Comparison of ENCODE assay signal across 23 mouse cellular contexts in genomic region chr15:100478925-100479324, GRCm38 (mm10). TPM values are rescaled to one million over a fixed set of nuclear protein-coding genes. Genes with fewer than 3 reads are reported as not detected.
DNase-seq lines count a peak whose midpoint lies in the region; ATAC-seq lines count a peak whose summit lies in the region.
"Had no signal": no experiment of that assay in that cellular context is flagged by ENCODE, and none has a peak within 500 bp of the region (broad histone marks: within the 10 kb centered on the region; RNA-seq: fewer than 3 reads in every experiment).

No protein-coding gene starts in this region.

- WGBS in embryonic facial prominence, embryonic 13.5 days = 55% methylated on average over 4 of the region's 4 CpGs
- WGBS in embryonic facial prominence, embryonic 10.5 days = 80% methylated on average over 4 of the region's 4 CpGs
- 70% methylated on average over 4 of the region's 4 CpGs for WGBS in kidney, embryonic 16.5 days
- 87% methylated on average over 4 of the region's 4 CpGs for whole genome bisulfite sequencing in kidney, embryonic 14.5 days
- 72% methylated on average over 4 of the region's 4 CpGs for WGBS in embryonic facial prominence, embryonic 14.5 days

- no peak overlapping the region for H3K4me2 ChIP-seq in embryonic facial prominence, embryonic 13.5 days
- no peak overlapping the region for H3K4me2 ChIP-seq in kidney, embryonic 16.5 days (replicated peaks; ENCODE audit: low read depth, low read length)
- H3K4me2 ChIP-seq in kidney, embryonic 14.5 days (replicated peaks; ENCODE audit: low read depth, low read length) = no peak overlapping the region
- H3K4me2 ChIP-seq in embryonic facial prominence, embryonic 14.5 days (ENCODE audit: low read depth, low read length) = no peak overlapping the region
- H3K4me2 ChIP-seq: heart, embryonic 13.5 days; hindbrain, embryonic 15.5 days had no signal

- ATAC-seq in embryonic facial prominence, embryonic 13.5 days (ENCODE audit: insufficient number of reproducible peaks, insufficient read depth, low FRiP score, low TSS enrichment, low read depth) = no peak
- ATAC-seq in kidney, embryonic 16.5 days (ENCODE audit: low FRiP score, low TSS enrichment) = no peak
- no peak for ATAC-seq in kidney, embryonic 14.5 days (ENCODE audit: low FRiP score, low TSS enrichment)
- 0 out of 2 replicates have a peak, but pooled peaks have one; percentile 41 for ATAC-seq in embryonic facial prominence, embryonic 14.5 days (ENCODE audit: low read depth)
- no peak for ATAC-seq in activated CD4-positive, CD25-positive, alpha-beta regulatory T cell, adult 4 months
- ATAC-seq: CD4-positive, CD25-positive, alpha-beta regulatory T cell, adult 4 months; forebrain, embryonic 14.5 days had no signal

- H3K36me3 ChIP-seq in embryonic facial prominence, embryonic 13.5 days = peaks cover 93% of the 10 kb centered on the region
- H3K36me3 ChIP-seq in embryonic facial prominence, embryonic 10.5 days (replicated peaks) = peaks cover 99% of the 10 kb centered on the region
- H3K36me3 ChIP-seq in kidney, embryonic 16.5 days (ENCODE audit: insufficient read depth, low read length) = peaks cover 76% of the 10 kb centered on the region
- H3K36me3 ChIP-seq in kidney, embryonic 14.5 days (ENCODE audit: control insufficient read depth, insufficient read depth, low read length) = peaks cover 92% of the 10 kb centered on the region
- H3K36me3 ChIP-seq in embryonic facial prominence, embryonic 14.5 days (ENCODE audit: control insufficient read depth, insufficient read depth, low read length) = peaks cover 98% of the 10 kb centered on the region

- H3K4me1 ChIP-seq in embryonic facial prominence, embryonic 13.5 days = no peaks in the 10 kb centered on the region
- H3K4me1 ChIP-seq in embryonic facial prominence, embryonic 10.5 days = no peaks in the 10 kb centered on the region
- no peaks in the 10 kb centered on the region for H3K4me1 ChIP-seq in kidney, embryonic 16.5 days (ENCODE audit: insufficient read depth, low read length)
- no peaks in the 10 kb centered on the region for H3K4me1 ChIP-seq in kidney, embryonic 14.5 days (ENCODE audit: control insufficient read depth, insufficient read depth, low read length)
- no peaks in the 10 kb centered on the region for H3K4me1 ChIP-seq in embryonic facial prominence, embryonic 14.5 days (ENCODE audit: control insufficient read depth, insufficient read depth, low read length)
- H3K4me1 ChIP-seq: forebrain, embryonic 10.5 days; heart, embryonic 13.5 days; hindbrain, embryonic 15.5 days had no signal

- H3K9ac ChIP-seq in embryonic facial prominence, embryonic 13.5 days = no peak overlapping the region
- H3K9ac ChIP-seq in kidney, embryonic 16.5 days (replicated peaks; ENCODE audit: low read length) = no peak overlapping the region
- H3K9ac ChIP-seq in kidney, embryonic 14.5 days (ENCODE audit: low read depth, low read length) = no peak overlapping the region
- H3K9ac ChIP-seq in embryonic facial prominence, embryonic 14.5 days (ENCODE audit: low read depth, low read length) = no peak overlapping the region
- H3K9ac ChIP-seq: heart, embryonic 13.5 days; hindbrain, embryonic 15.5 days had no signal

- H3K27ac ChIP-seq in embryonic facial prominence, embryonic 13.5 days = 0 out of 2 replicates have a peak overlapping the region, but pooled peaks have one; percentile 16
- H3K27ac ChIP-seq in embryonic facial prominence, embryonic 10.5 days (replicated peaks) = no peak overlapping the region
- peak overlapping the region; percentile 40; the same call in 1 of the 2 replicates for H3K27ac ChIP-seq in kidney, embryonic 16.5 days (ENCODE audit: low read length)
- no peak overlapping the region for H3K27ac ChIP-seq in kidney, embryonic 14.5 days (ENCODE audit: low read depth, low read length)
- no peak overlapping the region for H3K27ac ChIP-seq in embryonic facial prominence, embryonic 14.5 days (replicated peaks; ENCODE audit: low read depth, low read length)
- H3K27ac ChIP-seq: forebrain, embryonic 10.5 days; gastrocnemius, adult 2 months; heart, embryonic 13.5 days; hindbrain, embryonic 15.5 days had no signal

- H3K27me3 ChIP-seq in embryonic facial prominence, embryonic 13.5 days = no peaks in the 10 kb centered on the region
- H3K27me3 ChIP-seq in embryonic facial prominence, embryonic 10.5 days (replicated peaks; ENCODE audit: low read depth, poor library complexity, severe bottlenecking) = no peaks in the 10 kb centered on the region
- no peaks in the 10 kb centered on the region for H3K27me3 ChIP-seq in kidney, embryonic 16.5 days (ENCODE audit: insufficient read depth, low read length)
- no peaks in the 10 kb centered on the region for H3K27me3 ChIP-seq in kidney, embryonic 14.5 days (ENCODE audit: control insufficient read depth, insufficient read depth, low read length)
- no peaks in the 10 kb centered on the region for H3K27me3 ChIP-seq in embryonic facial prominence, embryonic 14.5 days (replicated peaks; ENCODE audit: control insufficient read depth, insufficient read depth, low read length)
- H3K27me3 ChIP-seq: heart, embryonic 13.5 days; hindbrain, embryonic 15.5 days had no signal

- H3K4me3 ChIP-seq in embryonic facial prominence, embryonic 13.5 days = no peak overlapping the region
- H3K4me3 ChIP-seq in embryonic facial prominence, embryonic 10.5 days = no peak overlapping the region
- H3K4me3 ChIP-seq in kidney, embryonic 16.5 days (ENCODE audit: low read length) = no peak overlapping the region
- no peak overlapping the region for H3K4me3 ChIP-seq in kidney, embryonic 14.5 days (ENCODE audit: low read length)
- no peak overlapping the region for H3K4me3 ChIP-seq in embryonic facial prominence, embryonic 14.5 days (ENCODE audit: low read depth, low read length)
- H3K4me3 ChIP-seq: forebrain, embryonic 10.5 days; gastrocnemius, adult 2 months; heart, embryonic 13.5 days; hindbrain, embryonic 15.5 days had no signal

- no peak for DNase-seq in embryonic facial prominence, embryonic 10.5 days (ENCODE audit: low spot score)
- no peak for DNase-seq in embryonic facial prominence, embryonic 14.5 days (ENCODE audit: low spot score)
- DNase-seq in adrenal gland, adult (ENCODE audit: inconsistent age in 2 of 2, low spot score in 1 of 2) = no peak
- DNase-seq: adrenal gland, adult 8-10 months; adrenal gland, postnatal 36 days; B cell, adult 2 months; cerebellum, adult 2 months; cerebellum, postnatal 10 days; gastrocnemius, adult 2 months; gastrocnemius, postnatal 25 days; heart, adult 11 months; heart, postnatal 36 days had no signal

- H3K9me3 ChIP-seq in embryonic facial prominence, embryonic 13.5 days = no peaks in the 10 kb centered on the region
- no peaks in the 10 kb centered on the region for H3K9me3 ChIP-seq in embryonic facial prominence, embryonic 10.5 days
- no peaks in the 10 kb centered on the region for H3K9me3 ChIP-seq in kidney, embryonic 16.5 days (ENCODE audit: low read length)
- H3K9me3 ChIP-seq in kidney, embryonic 14.5 days (ENCODE audit: control insufficient read depth, low read length) = no peaks in the 10 kb centered on the region
- no peaks in the 10 kb centered on the region for H3K9me3 ChIP-seq in embryonic facial prominence, embryonic 14.5 days (ENCODE audit: control insufficient read depth, low read length)
- H3K9me3 ChIP-seq: forebrain, embryonic 10.5 days; G1E; heart, embryonic 13.5 days; hindbrain, embryonic 15.5 days had no signal

RNA-seq across cellular contexts. Expression of gene Letmd1, which starts 10.1 kb away (rescaled TPM):
- polyA plus RNA-seq in embryonic facial prominence, embryonic 13.5 days (2015; fragmentation: Nextera tagmentation; extraction: Ambion mirVana) = 31.4 and 33.0 TPM in 2 replicates
- polyA plus RNA-seq in embryonic facial prominence, embryonic 10.5 days (2016; fragmentation: Nextera tagmentation; extraction: Ambion mirVana) = 36.5 and 38.6 TPM in 2 replicates
- polyA plus RNA-seq in kidney, embryonic 16.5 days (2015; fragmentation: Nextera tagmentation; extraction: Ambion mirVana) = 31.8 and 33.1 TPM in 2 replicates
- polyA plus RNA-seq in kidney, embryonic 14.5 days (2014; fragmentation: Nextera tagmentation; extraction: Ambion mirVana) = 19.2 and 25.4 TPM in 2 replicates
- polyA plus RNA-seq in embryonic facial prominence, embryonic 14.5 days (2014; fragmentation: Nextera tagmentation; extraction: Ambion mirVana) = 26.6 and 30.4 TPM in 2 replicates
- polyA plus RNA-seq in activated CD4-positive, CD25-positive, alpha-beta regulatory T cell, adult 4 months (2017; shearing (Covaris generic)) = 10 to 100 TPM; 31.4 to 33.0 TPM

RNA-seq across cellular contexts. Expression of gene Csrnp2, which starts 16.4 kb away (rescaled TPM):
- 24.3 and 24.8 TPM in 2 replicates for polyA plus RNA-seq in embryonic facial prominence, embryonic 13.5 days (2015; fragmentation: Nextera tagmentation; extraction: Ambion mirVana)
- polyA plus RNA-seq in embryonic facial prominence, embryonic 10.5 days (2016; fragmentation: Nextera tagmentation; extraction: Ambion mirVana) = 24.2 and 25.4 TPM in 2 replicates
- polyA plus RNA-seq in kidney, embryonic 16.5 days (2015; fragmentation: Nextera tagmentation; extraction: Ambion mirVana) = 15.3 and 16.4 TPM in 2 replicates
- polyA plus RNA-seq in kidney, embryonic 14.5 days (2014; fragmentation: Nextera tagmentation; extraction: Ambion mirVana) = 14.5 and 18.6 TPM in 2 replicates
- polyA plus RNA-seq in embryonic facial prominence, embryonic 14.5 days (2014; fragmentation: Nextera tagmentation; extraction: Ambion mirVana) = 15.5 and 17.3 TPM in 2 replicates
- polyA plus RNA-seq in activated CD4-positive, CD25-positive, alpha-beta regulatory T cell, adult 4 months (2017; shearing (Covaris generic)) = 1 to 10 TPM; 1.2 to 1.8 TPM

RNA-seq across cellular contexts. Expression of gene Slc11a2, which starts 54.1 kb away (rescaled TPM):
- 21.8 and 22.0 TPM in 2 replicates for polyA plus RNA-seq in embryonic facial prominence, embryonic 13.5 days (2015; fragmentation: Nextera tagmentation; extraction: Ambion mirVana)
- polyA plus RNA-seq in embryonic facial prominence, embryonic 10.5 days (2016; fragmentation: Nextera tagmentation; extraction: Ambion mirVana) = 25.0 and 28.3 TPM in 2 replicates
- 36.8 and 37.4 TPM in 2 replicates for polyA plus RNA-seq in kidney, embryonic 16.5 days (2015; fragmentation: Nextera tagmentation; extraction: Ambion mirVana)
- polyA plus RNA-seq in kidney, embryonic 14.5 days (2014; fragmentation: Nextera tagmentation; extraction: Ambion mirVana) = 16.4 and 22.6 TPM in 2 replicates
- polyA plus RNA-seq in embryonic facial prominence, embryonic 14.5 days (2014; fragmentation: Nextera tagmentation; extraction: Ambion mirVana) = 15.5 and 17.0 TPM in 2 replicates
- polyA plus RNA-seq in activated CD4-positive, CD25-positive, alpha-beta regulatory T cell, adult 4 months (2017; shearing (Covaris generic)) = 10 to 100 TPM; 22.8 TPM

RNA-seq across cellular contexts. Expression of gene Gm5475, which starts 57.0 kb away (rescaled TPM):
- polyA plus RNA-seq in embryonic facial prominence, embryonic 13.5 days (2015; fragmentation: Nextera tagmentation; extraction: Ambion mirVana) = 0.10 TPM in 1 of 2 replicates, not detected in the other
- 0.05 TPM in 1 of 2 replicates, not detected in the other for polyA plus RNA-seq in embryonic facial prominence, embryonic 10.5 days (2016; fragmentation: Nextera tagmentation; extraction: Ambion mirVana)
- 0.19 and 0.22 TPM in 2 replicates for polyA plus RNA-seq in kidney, embryonic 16.5 days (2015; fragmentation: Nextera tagmentation; extraction: Ambion mirVana)
- polyA plus RNA-seq in kidney, embryonic 14.5 days (2014; fragmentation: Nextera tagmentation; extraction: Ambion mirVana) = 0.14 TPM in 1 of 2 replicates, not detected in the other
- polyA plus RNA-seq in embryonic facial prominence, embryonic 14.5 days (2014; fragmentation: Nextera tagmentation; extraction: Ambion mirVana) = 0.14 TPM in 1 of 2 replicates, not detected in the other
- polyA plus RNA-seq in activated CD4-positive, CD25-positive, alpha-beta regulatory T cell, adult 4 months (2017; shearing (Covaris generic)) = under 1 TPM in 1 of 2 experiments, not detected in 1; 0.33 TPM
- polyA plus RNA-seq: CD4-positive, CD25-positive, alpha-beta regulatory T cell, adult 4 months; cerebellum, adult 2 months; forebrain, embryonic 14.5 days; G1E; hindbrain, embryonic 11.5 days had no signal

Comparison
In these comparisons a context has a peak if more than half of its experiments do, and no peak if none do; other contexts are left out.
1. H3K27ac ChIP-seq: peak in embryonic facial prominence, embryonic 13.5 days (single experiment) and kidney, embryonic 16.5 days (single experiment); none in embryonic facial prominence, embryonic 10.5 days (single experiment), kidney, embryonic 14.5 days (single experiment) and embryonic facial prominence, embryonic 14.5 days (single experiment).